Mouse (Mus musculus) MEL (cell line): ENCODE measurements around the gene Ostm1.

ENCODE experiments used
- CTCF ChIP-seq, 3 experiments: IDR thresholded peaks in 2 of 3; conservative IDR thresholded peaks in 1 of 3; 2 replicates each; pipeline ENCODE4 v1.5.1; 2011 to 2012; ENCODE audit warnings: low read length in 3 of 3, low read depth in 2 of 3, mild to moderate bottlenecking in 2 of 3, improper control_type of control experiment in 1 of 3, inconsistent platforms in 1 of 3, mixed read lengths in 1 of 3, moderate library complexity in 1 of 3; ENCODE audit not compliant: control insufficient read depth in 1 of 3, insufficient read depth in 1 of 3, poor library complexity in 1 of 3, severe bottlenecking in 1 of 3
- SMC3 ChIP-seq: IDR thresholded peaks from 2 replicates; pipeline ENCODE4 v1.6.1; 2011; ENCODE audit warnings: low read depth, low read length, improper control_type of control experiment

- TF ChIP-seq CTCF (IDR thresholded peaks at IDR 0.05 in 2 of 3, conservative IDR thresholded peaks at IDR 0.05 in 1 of 3; ENCODE audit: control insufficient read depth in 1 of 3, insufficient read depth in 1 of 3, low read depth in 2 of 3, low read length in 3 of 3, poor library complexity in 1 of 3, severe bottlenecking in 1 of 3), result no peak
- no peak for TF ChIP-seq SMC3
These were observed 91.9 kb downstream of the Ostm1 start for GRCm38 (mm10) chr10:42675571-42675970.
